Mouse (Mus musculus) splenic B cell, adult 2 months (primary cell): ENCODE data around the gene Nfic.

Source experiments
- DNase-seq: peaks from one replicate; pipeline ENCODE4 v3.0.0-alpha.2; 2011; ENCODE audit warnings: low read depth, low spot score
- H3K27me3 ChIP-seq: 2 replicates; pipeline ENCODE4 v1.6.1; 2012; ENCODE audit warnings: mild to moderate bottlenecking, low read length, moderate library complexity, mixed read lengths; ENCODE audit not compliant: control insufficient read depth, poor library complexity, insufficient read depth, severe bottlenecking
- H3K36me3 ChIP-seq: 2 replicates; pipeline ENCODE4 v1.6.1; 2012; ENCODE audit warnings: mild to moderate bottlenecking, low read length, moderate library complexity, mixed read lengths; ENCODE audit not compliant: control insufficient read depth, poor library complexity, insufficient read depth, severe bottlenecking

Gene Nfic

GRCm38 (mm10) chr10:81493601-81494220 lies 38.3 kb upstream of the Nfic start:
- H3K36me3 ChIP-seq = peaks cover 8% of the 10 kb centered on the region
- peak; percentile 63 for DNase-seq

GRCm38 (mm10) chr10:81492606-81493240 lies 37.3 kb upstream of the Nfic start:
- H3K27me3 ChIP-seq = no peaks in the 10 kb centered on the region

More at GRCm38 (mm10) chr10:81493601-81494220, 38.3 kb upstream of the Nfic start:
- H3K27me3 ChIP-seq = no peaks in the 10 kb centered on the region

DNA sequence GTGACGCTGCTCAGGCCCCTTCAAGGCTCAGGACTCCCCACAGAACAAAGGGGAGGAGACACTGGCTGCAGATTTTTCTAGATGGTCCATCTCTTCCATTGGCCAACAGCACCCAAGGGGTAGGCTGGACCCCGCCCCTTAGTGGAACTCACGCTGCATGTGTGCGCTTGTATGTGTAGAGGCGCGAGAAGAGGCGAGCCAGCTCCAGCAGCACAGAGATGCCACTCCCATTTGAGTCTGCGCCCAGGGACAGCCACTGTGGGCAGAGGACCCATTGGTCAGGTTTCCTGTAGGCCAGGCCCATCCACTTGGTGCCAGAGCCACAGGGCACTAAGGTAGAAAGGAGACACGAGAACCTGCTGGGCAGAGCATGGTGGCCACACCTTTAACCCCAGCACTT lies 35.6 kb upstream of the Nfic start:
- DNase-seq = no peak
- H3K27me3 ChIP-seq = no peaks in the 10 kb centered on the region
- H3K36me3 ChIP-seq = peaks cover 19% of the 10 kb centered on the region

More at GRCm38 (mm10) chr10:81492606-81493240, 37.3 kb upstream of the Nfic start:
- peaks cover 12% of the 10 kb centered on the region for H3K36me3 ChIP-seq
- DNase-seq = no peak

GRCm38 (mm10) chr10:81489941-81490340 lies 34.5 kb upstream of the Nfic start:
- no peak for DNase-seq
- Histone ChIP-seq H3K27me3 (no peaks in the 10 kb centered on the region), H3K36me3 (peaks cover 19% of the 10 kb centered on the region)

GRCm38 (mm10) chr10:81488081-81488480 lies 32.6 kb upstream of the Nfic start:
- DNase-seq = no peak
- Histone ChIP-seq H3K36me3 (peaks cover 19% of the 10 kb centered on the region), H3K27me3 (no peaks in the 10 kb centered on the region)

DNA sequence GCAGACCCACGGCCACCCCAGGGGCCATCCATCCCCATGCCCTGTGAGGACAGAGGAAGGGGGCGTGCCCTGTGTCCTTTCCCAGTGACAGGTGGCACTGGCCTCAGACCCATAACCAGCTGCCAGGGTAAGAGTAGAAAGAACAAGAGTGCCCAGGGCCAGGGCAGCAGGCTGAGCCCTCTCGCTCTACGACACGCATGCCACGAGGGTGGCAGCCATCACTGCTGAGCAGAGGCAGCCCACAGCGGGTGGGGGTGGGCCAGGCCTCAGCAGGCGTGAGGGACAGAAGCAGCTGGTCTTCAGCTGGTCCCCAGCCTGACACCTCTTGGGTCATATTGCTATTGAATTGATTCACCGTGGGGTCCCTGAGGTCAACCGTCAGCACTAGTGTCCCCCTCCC lies 31.1 kb upstream of the Nfic start:
- Histone ChIP-seq H3K36me3 (peaks cover 19% of the 10 kb centered on the region), H3K27me3 (no peaks in the 10 kb centered on the region; the same call in 1 of the 2 replicates)
- no peak for DNase-seq

DNA sequence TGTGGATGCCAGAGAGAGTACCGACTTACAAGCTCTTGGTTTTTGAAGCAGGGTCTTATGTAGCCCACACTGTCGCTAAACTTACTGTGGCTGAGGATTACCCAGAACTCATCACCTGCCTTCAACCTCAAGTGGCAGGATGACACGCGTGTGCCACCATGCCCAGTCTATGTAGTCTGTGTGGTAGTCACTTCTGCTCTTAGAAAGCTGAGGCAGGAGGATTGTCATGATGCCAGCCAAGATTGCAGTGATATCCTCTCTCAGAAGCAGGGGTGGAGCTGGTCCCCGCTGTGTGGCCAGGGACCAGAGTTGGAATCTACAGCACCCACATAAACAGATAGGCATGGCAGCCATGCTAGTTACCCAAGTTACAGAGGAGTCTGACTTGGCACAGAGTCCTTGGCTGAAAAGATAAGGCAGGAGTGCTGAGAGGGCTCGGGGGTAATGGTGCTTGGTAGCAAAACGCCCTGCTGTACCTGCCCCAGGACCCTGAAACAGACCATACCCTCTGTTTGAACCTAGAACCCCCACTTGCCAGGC lies 30.1 kb upstream of the Nfic start:
- Histone ChIP-seq H3K36me3 (peaks cover 16% of the 10 kb centered on the region), H3K27me3 (no peaks in the 10 kb centered on the region; the same call in 1 of the 2 replicates)
- no peak for DNase-seq

DNA sequence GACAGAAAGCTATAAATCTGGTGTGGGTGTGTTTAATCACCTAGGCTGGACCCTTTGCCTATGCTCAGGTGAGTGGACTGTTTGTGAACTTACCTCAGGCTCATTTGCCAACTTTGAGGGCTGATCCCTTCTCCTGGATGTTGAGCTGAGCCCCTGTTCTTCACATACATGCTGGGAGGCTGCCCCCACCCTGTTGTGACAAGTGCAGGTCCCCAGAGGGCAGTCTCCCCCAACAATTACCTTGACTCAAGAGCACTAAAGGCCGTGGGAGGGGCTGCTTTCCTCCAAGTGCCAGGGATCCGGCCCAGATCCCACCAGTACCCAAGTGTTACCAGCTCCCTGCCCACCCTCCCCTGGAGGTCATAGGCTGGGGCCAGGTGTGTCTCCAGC lies 29.6 kb upstream of the Nfic start:
- DNase-seq = peak; percentile 59
- peaks cover 16% of the 10 kb centered on the region for H3K36me3 ChIP-seq
- no peaks in the 10 kb centered on the region; the same call in 1 of the 2 replicates for H3K27me3 ChIP-seq

DNA sequence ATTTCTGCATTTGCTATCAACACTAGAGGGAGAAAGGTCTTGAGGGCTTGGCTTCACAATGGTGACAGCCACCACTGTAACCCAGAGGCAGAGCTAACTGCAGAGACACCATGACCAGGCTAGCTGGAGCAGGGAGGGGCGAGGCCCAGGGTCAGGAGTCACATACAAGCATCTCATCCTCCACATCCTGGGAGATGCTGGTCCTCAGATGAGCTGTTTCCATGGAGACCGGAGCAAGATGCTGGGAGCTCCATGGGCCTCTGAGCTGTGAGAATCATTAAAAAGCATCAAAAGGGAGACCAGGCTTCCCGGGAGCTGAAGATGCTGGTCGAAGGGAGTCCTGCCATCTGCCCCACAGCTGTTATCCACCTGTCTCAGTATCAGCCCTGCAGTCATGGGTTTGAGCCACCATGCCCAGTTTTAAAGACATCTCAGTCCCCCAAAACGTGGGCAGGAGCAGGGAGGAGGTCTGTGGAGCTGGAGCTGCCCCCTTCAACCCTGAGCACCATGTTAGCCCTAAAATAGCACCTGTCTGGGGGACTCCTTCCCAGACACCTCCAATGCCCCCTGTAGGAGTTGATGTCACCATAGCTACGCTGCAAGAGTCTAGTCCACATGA lies 29.1 kb upstream of the Nfic start:
- DNase-seq = no peak
- H3K36me3 ChIP-seq = peaks cover 16% of the 10 kb centered on the region
- no peaks in the 10 kb centered on the region; the same call in 1 of the 2 replicates for H3K27me3 ChIP-seq

DNA sequence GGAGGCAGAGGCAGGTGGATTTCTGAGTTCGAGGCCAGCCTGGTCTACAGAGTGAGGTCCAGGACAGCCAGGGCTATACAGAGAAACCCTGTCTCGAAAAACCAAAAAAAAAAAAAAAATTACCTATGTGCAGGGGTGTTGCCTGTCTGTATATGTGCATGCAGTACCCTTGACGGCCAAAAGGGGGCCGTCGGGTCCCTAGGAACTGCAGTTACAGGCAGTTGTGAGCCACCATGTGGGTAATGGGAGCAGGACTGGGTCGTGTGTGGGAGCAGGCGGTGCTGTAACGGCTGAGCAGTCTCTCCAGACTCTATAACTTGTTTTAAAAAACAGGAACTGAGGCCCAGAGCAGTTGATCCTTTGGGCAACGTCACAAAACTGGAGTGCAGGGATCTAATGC lies 28.5 kb upstream of the Nfic start:
- Histone ChIP-seq H3K36me3 (peaks cover 13% of the 10 kb centered on the region), H3K27me3 (no peaks in the 10 kb centered on the region; the same call in 1 of the 2 replicates)
- peak; percentile 76 for DNase-seq

- DNase-seq = peak; percentile 66
Observed at GRCm38 (mm10) chr10:81482533-81482889, 27.1 kb upstream of the Nfic start, which contains the start of gene Celf5. Celf5 (minus strand) TSS chr10:81482709.

DNA sequence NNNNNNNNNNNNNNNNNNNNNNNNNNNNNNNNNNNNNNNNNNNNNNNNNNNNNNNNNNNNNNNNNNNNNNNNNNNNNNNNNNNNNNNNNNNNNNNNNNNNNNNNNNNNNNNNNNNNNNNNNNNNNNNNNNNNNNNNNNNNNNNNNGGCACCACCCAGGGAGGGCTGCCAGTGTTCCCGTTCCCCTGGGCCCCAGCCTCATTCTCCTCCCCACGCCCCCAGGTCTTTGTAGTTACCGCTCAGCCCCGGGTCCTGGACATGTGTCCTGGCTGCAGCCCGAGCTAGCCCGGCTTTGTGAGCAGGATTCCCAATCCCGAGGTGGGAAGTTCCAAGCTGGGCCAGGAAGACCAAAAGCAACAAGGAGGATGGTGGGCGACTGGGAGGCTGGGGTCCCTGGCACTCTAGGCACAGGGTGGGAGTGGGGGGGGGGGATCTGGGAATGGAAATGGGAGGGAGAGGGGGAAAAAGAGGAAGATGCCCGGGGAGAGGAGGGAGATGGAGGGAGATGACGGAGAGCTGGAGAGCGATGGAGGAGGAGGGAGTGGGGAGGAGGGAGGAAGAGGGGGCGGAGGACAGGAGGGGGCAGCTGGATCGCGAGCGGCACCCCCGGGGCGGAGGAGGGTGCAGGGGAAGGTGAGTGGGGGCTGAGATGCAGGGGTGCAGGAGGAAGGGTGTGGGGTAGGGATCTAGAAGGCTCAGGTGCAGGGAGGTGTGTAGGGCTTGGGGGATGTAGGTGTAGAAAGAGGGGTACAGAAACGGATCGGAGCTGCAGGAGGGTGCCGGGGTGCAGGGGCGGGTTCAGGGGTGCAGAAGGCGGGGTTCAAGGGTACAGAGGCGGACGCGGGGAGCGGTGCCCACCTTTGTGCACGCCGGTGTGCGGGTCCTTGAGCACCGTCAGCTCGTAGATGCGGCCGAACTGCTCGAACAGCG lies 26.4 kb upstream of the Nfic start:
- no peak for DNase-seq
- Histone ChIP-seq H3K27me3 (no peaks in the 10 kb centered on the region; the same call in 1 of the 2 replicates), H3K36me3 (peaks cover 1% of the 10 kb centered on the region; the same call in 1 of the 2 replicates)

More at GRCm38 (mm10) chr10:81482533-81482889, 27.1 kb upstream of the Nfic start, which contains the start of gene Celf5:
- Histone ChIP-seq H3K36me3 (peaks cover 5% of the 10 kb centered on the region), H3K27me3 (no peaks in the 10 kb centered on the region; the same call in 1 of the 2 replicates)

DNA sequence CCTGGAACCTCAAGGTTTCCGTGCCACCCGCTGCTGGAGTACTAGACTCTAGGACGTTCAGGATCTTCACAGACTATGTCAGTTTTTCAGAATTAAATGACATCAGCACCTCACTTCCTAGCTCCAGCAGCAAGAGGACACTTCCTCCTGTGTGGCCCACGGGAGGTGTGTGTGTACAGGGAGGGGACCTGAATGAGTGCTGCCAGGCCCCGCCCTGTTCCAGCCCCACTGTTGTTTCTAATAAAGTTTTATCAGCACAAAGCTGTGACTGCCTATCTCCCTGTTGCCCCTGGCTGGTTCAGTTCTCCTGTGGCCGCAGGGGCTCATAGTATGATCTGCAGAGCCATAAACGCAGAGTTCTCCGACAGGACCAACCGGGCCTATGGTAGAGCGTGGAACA lies 19.0 kb upstream of the Nfic start:
- no peak for DNase-seq
- H3K27me3 ChIP-seq = peaks cover 4% of the 10 kb centered on the region

GRCm38 (mm10) chr10:81473003-81473451 lies 17.6 kb upstream of the Nfic start:
- DNase-seq = peak; percentile 74
- H3K36me3 ChIP-seq = no peaks in the 10 kb centered on the region
- peaks cover 4% of the 10 kb centered on the region for H3K27me3 ChIP-seq

More for the DNA sequence above, 19.0 kb upstream of the Nfic start:
- H3K36me3 ChIP-seq = no peaks in the 10 kb centered on the region
